Mouse (Mus musculus) CD4-positive helper T cell, adult 2 months (primary cell): ENCODE results near the gene Nf2.
"Not testable (repeated sequence)": the region's sequence is repeated elsewhere in the genome, so short reads cannot be mapped to it uniquely, and the experiment has no call there.

Experiments
- DNase-seq: peaks from one replicate; pipeline ENCODE4 v3.0.0-alpha.2; 2012; ENCODE audit warnings: low read depth, missing footprints, low spot score

Nf2 gene

DNA sequence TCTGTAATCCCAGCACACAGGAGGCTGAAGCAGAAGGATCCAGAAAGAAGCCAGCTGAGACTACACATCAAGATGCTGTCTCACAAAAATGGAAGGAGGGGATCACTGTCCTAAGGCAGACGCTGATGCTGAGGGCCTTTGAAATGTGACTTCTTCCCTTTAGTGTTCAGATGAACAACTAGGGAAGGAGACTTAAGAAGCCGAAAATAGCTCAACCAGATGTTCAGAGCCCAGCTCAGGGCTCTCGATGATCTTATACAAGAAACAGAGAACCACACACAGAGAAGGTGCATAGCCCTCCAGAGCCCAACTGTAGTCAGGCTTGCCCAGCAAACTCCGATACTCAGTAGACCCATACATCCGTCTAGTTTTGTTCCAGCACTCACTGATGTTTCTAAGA is 12.0 kb downstream of the Nf2 start:
- no peak for DNase-seq

DNA sequence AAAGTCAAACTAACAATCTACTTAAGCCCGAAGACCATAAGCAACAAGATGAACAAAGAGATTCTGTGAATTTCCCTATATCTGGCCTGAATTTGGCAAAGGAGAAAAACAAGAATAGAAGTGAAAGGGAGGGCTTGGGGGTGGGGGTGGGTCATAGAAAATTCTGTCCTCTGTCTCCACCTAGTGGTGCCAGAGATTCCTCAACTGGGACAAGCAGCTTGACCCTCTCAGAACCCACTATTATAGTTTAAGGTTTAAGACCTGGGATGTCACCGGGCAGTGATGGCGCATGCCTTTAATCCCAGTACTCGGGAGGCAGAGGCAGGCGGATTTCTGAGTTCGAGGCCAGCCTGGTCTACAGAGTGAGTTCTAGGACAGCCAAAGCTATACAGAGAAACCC is 12.6 kb downstream of the Nf2 start:
- peak; percentile 67 for DNase-seq

- DNase-seq: no peak
Measured at GRCm38 (mm10) chr11:4835436-4835835, 13.9 kb downstream of the Nf2 start.

GRCm38 (mm10) chr11:4833295-4833939 is 15.9 kb downstream of the Nf2 start:
- DNase-seq: no peak

- DNase-seq: peak; percentile 42
Measured at GRCm38 (mm10) chr11:4831066-4831465, 18.3 kb downstream of the Nf2 start.

DNA sequence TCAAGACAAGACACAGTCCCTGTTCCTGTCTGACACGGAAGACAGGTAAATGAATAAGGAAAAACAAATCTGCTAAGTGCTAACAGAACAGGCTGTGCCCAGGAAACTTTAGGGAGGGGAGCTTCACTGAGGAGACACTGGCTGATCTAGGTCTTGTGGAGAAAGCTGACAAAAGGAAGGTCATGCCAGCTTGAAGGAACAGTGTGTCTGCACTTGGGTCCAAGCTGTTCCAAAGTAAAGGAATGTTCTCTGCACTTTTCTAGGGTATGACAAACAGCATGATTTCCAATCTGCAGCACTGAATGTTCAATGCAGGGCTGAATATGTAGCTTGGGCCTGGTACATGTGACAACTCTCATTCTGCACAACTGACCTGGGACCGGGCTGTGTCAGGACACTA is 21.4 kb downstream of the Nf2 start:
- DNase-seq: no peak

- no peak for DNase-seq
Measured at GRCm38 (mm10) chr11:4827340-4827739, 22.0 kb downstream of the Nf2 start.

GRCm38 (mm10) chr11:4826152-4826778 is 23.1 kb downstream of the Nf2 start:
- DNase-seq: no peak

DNA sequence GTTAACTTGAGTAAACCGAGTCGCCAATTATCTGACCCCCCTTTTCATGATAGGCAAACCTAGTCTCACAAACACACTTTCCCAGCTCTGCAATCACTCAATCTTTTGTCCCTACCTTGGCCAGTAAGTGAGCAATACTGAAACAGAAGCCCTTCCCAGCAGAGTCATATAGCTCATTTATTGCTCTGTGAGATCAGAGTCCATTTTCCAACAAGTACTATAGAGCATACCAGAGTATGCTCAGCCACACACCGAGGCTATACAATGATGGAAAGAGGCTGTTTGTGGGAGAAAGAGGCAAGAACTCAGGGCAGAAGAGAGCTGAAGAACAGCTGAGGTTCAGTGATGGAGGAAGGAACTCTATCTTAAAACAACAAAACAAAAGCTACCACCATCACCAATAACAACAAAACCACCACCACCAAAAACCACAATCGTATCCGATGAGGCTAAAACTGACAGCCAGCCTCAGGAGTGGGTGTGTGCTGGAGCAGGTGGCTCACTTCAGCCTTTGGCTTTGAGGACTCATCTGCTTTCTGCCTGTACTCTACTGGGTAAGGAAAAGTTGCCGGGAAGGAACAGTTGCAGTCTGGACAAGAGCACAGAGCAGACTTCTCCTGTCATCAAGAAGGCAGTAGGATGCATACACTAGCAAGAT is 25.6 kb downstream of the Nf2 start:
- DNase-seq: peak; percentile 80

DNA sequence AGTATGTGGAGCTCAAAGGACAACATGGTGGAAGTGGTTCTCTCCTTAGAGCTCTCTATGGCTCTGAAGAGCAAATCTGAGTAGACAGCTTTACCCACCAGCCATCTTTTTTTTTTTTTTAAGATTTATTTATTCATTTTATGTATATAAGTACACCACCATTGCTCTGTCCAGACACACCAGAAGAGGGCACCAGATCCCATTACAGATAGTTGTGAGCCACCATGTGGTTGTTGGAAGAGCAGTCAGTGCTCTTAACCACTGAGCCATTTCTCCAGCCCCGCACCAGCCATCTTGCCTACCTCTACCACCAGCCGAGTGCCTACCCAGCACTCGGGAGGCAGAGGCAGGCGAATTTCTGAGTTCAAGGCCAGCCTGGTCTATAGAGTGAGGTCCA is 26.9 kb downstream of the Nf2 start:
- not testable (repeated sequence) for DNase-seq

GRCm38 (mm10) chr11:4821492-4822445 is 27.6 kb downstream of the Nf2 start:
- peak; percentile 67 for DNase-seq

DNA sequence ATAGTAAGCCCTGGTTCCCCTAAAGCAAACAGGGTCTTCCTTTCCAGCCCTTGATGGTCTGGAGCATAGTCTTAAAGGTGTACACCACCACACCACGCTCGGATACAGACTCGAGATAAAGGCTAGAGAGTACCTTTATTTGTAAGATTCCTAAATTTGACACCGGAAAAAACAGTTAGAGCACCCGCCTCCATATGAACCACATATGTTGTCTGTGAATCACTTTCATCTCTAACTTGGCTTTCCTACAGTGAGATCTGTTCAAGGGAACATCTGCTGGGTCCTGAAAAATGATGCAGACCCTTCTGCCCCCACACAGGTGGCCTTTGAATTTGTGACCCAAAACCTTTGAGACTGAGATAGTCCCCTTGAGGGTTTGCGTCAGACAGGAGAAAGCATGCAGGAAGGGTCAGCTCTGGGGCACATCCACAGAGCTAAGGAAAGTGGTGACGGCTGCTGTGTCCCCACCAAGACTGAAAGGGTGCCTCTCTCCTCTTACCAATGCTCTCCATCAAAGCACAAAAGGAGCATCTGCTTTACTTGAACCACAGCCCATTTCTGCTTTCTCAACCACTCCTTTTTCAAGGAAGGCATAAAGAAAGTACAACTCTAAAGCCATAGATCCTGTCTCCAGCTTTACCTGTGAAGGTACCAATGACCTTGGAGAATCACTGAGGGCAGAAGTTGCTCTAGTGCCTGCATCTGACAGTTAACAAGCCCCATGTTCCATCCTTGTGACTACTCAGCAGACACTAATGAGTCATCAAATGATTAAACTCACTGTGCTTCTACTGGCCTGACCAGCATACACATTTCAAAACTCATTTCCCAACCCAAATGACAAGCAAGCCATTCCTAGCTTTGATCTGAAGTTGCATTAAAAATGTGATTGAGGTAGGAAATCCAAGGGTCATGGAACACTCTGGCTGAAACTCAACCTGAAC is 34.6 kb downstream of the Nf2 start:
- no peak for DNase-seq

- DNase-seq: no peak
Measured at GRCm38 (mm10) chr11:4808311-4808710, 41.0 kb downstream of the Nf2 start.

DNA sequence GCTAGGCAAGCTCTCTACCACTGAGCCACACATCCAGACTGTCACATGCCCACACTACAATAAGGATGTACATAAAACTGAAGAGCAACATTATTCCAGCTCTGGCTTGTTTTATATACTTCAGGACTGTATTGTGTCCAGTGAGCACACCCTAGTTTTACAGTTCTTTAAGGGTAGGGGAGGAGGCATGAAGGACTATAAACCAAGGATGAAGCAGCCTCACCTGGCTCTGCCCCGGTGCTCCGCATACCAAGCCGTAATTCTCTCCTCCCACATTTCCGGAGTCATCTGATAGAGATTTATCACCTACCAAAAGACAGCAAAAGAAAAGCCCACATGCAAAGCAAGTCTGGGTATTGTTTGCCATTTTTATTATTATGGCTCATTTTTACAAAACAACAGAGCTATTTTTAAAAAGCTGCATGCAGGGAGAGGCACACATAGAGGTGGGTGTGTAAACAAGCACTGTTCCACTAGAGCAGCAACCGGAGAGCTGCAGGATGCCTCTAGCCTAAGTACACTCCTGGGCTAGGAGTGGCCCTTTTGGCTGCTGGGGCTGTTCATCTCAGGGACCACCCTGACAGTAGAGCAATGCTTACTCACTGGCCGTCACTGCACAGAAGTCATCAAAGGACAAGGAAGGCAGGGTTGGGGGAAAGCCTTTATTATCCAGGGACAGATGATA is 43.2 kb downstream of the Nf2 start:
- DNase-seq: no peak

DNA sequence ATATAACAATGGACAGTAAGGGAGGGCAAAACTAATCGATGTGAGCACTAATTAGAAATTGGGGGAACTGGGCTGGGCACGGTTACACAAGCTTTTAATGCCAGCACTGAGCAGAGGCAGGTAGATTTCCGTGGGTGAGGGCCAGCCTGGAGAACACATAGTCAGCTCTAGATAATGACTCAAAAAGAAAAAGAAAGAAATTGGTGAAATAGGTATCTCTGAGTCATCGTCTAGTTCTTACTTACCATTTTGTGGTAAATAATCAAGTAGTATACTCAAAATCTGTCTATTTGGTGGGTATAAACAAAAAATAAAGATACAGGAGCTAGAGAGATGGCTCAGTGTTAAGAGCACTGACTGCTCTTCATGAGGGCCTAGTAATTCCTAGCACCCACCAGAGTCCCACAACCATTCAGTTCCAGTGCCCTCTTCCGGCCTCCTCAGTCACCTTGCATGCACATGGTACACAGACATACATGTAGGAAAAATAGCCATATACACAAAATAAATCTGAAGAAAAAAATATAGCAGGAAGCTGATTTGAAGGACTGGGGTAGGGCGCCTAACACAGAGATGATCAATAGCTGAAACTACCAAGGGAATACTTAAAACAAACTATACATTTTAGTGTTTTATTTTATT is 44.3 kb downstream of the Nf2 start:
- DNase-seq: peak; percentile 60

DNA sequence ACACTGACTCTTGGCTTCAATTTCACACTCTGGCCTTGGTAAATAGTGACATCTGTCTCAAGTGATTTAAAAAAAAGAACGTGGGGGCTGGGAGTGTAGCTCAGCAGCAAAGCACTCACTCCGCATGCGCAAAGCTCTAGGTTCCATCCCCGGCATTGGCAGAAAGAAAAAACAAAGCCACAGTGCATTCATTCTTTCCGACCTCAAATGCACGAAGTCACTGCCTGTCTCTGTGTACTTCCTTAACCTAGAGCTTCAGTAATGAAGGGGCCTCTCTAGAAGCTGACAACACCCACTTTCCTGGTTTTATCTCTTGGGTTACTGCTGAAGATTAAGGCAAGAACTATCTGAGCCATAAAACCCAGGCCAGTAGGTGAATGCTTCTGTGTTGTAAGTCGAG is 45.4 kb downstream of the Nf2 start:
- peak; percentile 92 for DNase-seq

DNA sequence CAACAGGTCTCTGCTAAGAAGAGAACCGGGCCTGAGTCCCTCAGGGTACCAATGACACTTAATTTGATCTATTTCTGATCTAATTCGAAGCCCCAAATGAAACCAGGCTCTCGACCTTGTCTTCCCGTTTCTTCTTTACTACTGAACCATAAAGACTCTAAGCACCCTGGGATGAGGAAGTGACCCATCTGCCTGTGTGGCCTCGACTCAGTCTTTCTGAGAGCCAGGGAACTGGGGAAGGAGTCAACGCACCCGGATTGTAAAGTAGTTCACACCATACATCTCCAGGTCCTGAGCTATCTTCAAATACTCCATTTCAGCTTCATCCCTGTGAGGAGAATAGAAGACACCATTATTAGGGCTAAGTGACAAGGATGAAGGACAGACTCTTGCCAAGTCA is 45.9 kb downstream of the Nf2 start:
- DNase-seq: peak; percentile 20

DNA sequence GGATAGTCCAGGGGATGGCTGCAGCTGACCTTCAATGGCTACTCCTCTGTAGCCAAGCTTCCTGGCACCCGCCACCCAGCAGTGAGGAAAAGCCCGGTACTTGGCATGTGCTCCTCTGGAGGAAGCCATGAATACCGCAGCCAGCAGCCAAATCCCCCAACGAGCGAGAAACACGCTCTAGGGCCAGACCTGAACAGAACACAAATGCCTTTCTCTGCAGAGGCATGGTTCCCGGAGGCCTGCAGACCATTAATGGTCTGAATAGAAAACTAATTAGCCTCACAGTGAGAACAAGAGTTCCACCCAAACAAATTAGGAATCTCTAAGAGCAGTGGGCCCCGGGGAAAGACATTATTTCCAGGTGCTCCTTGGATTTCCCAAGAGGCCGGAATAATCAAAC is 46.3 kb downstream of the Nf2 start:
- no peak for DNase-seq

DNA sequence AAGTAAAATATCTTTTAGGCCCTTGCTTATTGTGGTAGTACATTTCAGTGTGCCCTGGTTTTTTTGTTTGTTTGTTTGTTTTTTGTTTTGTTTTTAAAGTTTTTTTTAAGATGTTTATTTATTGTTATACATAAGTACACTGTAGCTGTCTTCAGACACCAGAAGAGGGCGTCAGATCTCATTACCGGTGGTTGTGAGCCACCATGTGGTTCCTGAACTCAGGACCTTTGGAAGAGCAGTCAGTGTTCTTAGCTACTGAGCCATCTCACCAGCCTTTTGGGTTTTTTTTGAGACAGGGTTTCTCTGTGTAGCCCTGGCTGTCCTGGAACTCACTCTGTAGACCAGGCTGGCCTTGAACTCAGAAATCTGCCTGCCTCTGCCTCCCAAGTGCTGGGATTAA is 46.9 kb downstream of the Nf2 start:
- not testable (repeated sequence) for DNase-seq

- DNase-seq: no peak
Measured at GRCm38 (mm10) chr11:4800654-4801053, 48.7 kb downstream of the Nf2 start.
